In the genomic region with DNA sequence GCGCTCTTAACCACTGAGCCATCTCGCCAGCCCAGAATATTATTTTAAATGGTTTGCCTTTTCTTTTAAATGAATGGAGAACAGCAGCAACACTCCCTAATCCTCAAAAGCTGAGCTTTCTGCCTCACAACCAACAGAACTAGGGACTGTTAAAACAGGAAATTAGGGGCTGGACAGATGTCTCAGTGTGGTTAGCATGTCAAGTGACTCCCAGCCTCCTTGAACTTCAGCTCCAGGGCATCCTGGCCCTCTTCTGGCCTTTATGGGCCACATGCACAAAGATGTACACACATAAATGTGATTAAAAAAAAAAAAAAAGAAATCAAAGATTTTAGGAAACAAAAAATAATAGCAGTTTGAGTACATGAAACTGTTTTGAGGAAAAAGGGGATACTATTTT, we compare ENCODE assay signal across 22 mouse cellular contexts.
"Had no signal": no experiment of that assay in that cellular context is flagged by ENCODE, and none has a peak within 500 bp of the region (broad histone marks: within the 10 kb centered on the region; RNA-seq: fewer than 3 reads in every experiment).

No protein-coding gene starts in this region.

- H3K4me1 ChIP-seq: lung, embryonic 15.5 days; midbrain, embryonic 12.5 days had no signal

- ATAC-seq: liver, postnatal 0 days; lung, postnatal 0 days; midbrain, embryonic 16.5 days had no signal

- H3K4me2 ChIP-seq: liver, embryonic 15.5 days; lung, embryonic 15.5 days; midbrain, embryonic 12.5 days; neural tube, embryonic 13.5 days; neural tube, embryonic 15.5 days had no signal

- H3K9me3 ChIP-seq: liver, embryonic 15.5 days; lung, embryonic 15.5 days; midbrain, embryonic 12.5 days; neural tube, embryonic 13.5 days; neural tube, embryonic 15.5 days had no signal

- DNase-seq: liver, postnatal 0 days; lung, adult 2 months; lung, postnatal 14 days; lung, postnatal 36 days; midbrain, embryonic 14.5 days; retina, postnatal 1 day; right cerebral cortex, adult 18-20 months; right cerebral cortex, postnatal 25 days; right cerebral cortex, postnatal 4 days; spleen, adult 18-20 months; thymus, adult 18-20 months; thymus, postnatal 14 days; thymus, postnatal 36 days had no signal

- H3K27ac ChIP-seq: liver, embryonic 15.5 days; lung, embryonic 15.5 days; macrophage; midbrain, embryonic 12.5 days; neural tube, embryonic 13.5 days; neural tube, embryonic 15.5 days had no signal

- H3K27me3 ChIP-seq: liver, embryonic 15.5 days; lung, embryonic 15.5 days; midbrain, embryonic 12.5 days; neural tube, embryonic 13.5 days; neural tube, embryonic 15.5 days had no signal

- H3K9ac ChIP-seq: liver, embryonic 15.5 days; liver, postnatal 0 days; lung, embryonic 15.5 days; midbrain, embryonic 12.5 days; neural tube, embryonic 13.5 days; neural tube, embryonic 15.5 days had no signal

- H3K4me3 ChIP-seq: liver, embryonic 15.5 days; lung, embryonic 15.5 days; midbrain, embryonic 12.5 days; myocyte; neural tube, embryonic 13.5 days; neural tube, embryonic 15.5 days had no signal
